Mouse (Mus musculus): ENCODE data around the gene Ccin.
A peak's percentile ranks its signal among the peaks of the same experiment; 100 is the strongest.

Ccin gene

GRCm38 (mm10) chr4:43983181-43983580 is at the start of gene Ccin:
TSS of gene Ccin (plus strand) at chr4:43983483.
- DNase-seq (ENCODE audit: low read depth, low spot score): no peak

- DNase-seq (ENCODE audit: low read depth, low spot score): peak; percentile 34
These were observed 47.1 kb upstream of the Ccin start for GRCm38 (mm10) chr4:43936186-43936585.

- peak; percentile 75 for DNase-seq (ENCODE audit: low read depth, low spot score)
These were observed 46.3 kb upstream of the Ccin start for GRCm38 (mm10) chr4:43936749-43937674.

- no peak for DNase-seq (ENCODE audit: low read depth, low spot score)
These were observed 42.0 kb upstream of the Ccin start for GRCm38 (mm10) chr4:43941315-43941714.

DNA sequence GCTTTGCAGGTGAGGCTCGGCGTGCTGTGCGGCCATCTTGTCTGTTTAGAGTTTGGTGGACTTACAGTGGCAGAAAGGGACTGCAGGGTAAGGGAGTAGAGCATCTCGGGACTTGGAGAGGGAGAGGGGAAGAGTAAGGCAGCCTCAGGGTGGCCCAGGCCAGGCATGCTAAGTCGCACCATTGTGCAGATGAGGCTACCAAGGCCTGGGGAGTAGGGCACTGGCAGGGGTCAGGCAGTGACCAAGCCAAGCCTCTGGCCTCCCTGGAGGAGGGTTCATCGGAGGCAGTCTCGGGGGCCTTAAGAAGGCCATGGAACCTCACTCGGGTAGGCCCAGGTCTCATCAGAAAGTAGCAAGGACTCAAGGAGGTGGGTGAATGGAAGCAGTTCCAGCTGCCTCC is 40.9 kb upstream of the Ccin start:
- no peak for DNase-seq (ENCODE audit: low read depth, low spot score)

GRCm38 (mm10) chr4:43947571-43947970 is 35.7 kb upstream of the Ccin start:
- DNase-seq (ENCODE audit: low read depth, low spot score): no peak

DNA sequence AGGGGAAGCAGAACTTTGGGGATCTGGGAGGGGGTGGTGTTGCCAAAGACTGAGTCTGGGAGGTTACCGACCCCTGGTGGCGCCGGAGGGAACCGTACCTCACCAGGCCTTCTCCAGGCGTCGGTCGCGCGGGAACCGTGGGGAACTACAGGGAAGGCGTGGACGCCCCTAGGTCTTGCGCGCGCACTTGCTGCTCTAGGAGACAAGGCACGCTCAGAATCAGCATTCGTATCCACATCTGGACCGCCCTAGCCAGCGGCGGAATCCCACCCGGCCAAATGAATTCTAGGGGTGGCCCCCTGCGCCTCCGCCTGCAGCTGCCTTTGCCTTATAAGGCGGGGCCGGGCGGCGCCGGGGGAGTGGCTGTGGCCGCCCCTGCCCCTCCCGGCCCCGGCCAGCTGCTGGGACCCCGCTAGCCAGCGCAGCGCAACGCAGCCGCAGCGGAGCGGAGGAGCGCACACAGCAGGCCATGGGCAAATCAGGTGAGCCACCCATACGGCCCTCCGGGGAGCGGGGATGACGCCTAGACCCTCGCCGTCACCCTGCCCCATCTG is 25.9 kb upstream of the Ccin start, which contains the start of gene Glipr2:
Gene Glipr2 (plus strand): TSS at position 110 of the 554 bp plus-strand sequence.
- DNase-seq (ENCODE audit: low read depth, low spot score): peak; percentile 93

GRCm38 (mm10) chr4:43957846-43958461 is 25.3 kb upstream of the Ccin start:
- DNase-seq (ENCODE audit: low read depth, low spot score): peak; percentile 60

DNA sequence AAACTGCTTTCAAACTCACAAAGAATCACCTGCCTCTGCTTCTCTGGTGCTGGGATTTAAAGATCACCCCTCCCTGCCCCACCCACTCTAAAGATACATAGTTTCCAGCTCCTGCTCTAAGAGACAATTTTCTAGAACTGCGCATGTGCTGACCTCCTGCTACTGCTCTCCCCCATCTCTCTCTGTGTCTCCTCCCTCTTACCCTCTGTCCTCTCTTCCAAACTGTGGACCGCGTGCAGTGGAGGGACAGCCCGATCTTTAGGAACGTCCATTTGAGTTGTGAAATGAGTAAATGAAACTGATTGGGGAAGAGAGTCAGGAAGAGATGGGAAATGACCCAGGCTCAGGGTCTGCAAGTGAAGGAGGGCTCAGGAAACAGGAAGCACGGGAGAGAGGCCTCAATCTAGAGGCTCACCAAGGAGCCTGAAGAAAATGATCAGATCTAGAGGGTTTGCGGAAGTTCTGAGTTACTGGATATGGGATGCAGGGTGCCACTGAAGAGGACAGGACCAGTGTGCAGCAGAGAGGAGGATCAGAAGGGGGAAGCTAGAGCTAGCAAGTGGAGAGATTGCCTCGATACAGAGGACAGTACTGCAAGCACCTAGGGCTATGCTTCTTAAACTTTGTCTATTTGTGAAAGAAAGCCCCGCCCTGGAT is 23.6 kb upstream of the Ccin start:
- peak; percentile 71 for DNase-seq (ENCODE audit: low read depth, low spot score)

DNA sequence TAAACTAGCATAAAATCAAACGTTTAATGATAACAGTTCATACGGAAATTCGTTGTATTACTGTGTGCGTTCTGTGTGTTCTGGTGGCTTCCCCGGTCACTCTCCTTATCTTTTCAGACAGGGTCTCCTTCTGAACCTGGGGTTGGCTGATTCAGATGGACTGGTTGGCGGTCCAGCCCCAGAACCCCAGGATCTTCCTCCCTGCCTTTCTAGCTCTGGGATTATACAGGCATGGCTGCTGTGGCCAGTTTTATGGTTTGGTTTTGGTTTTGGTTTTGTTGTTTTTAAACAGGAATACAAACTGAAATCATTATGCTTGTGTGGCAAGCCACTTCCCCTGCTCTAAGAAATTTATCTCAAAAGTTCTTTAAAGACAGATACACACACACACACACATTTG is 23.1 kb upstream of the Ccin start:
- peak; percentile 53 for DNase-seq (ENCODE audit: low read depth, low spot score)

- peak; percentile 53 for DNase-seq (ENCODE audit: low read depth, low spot score)
These were observed 18.9 kb upstream of the Ccin start for GRCm38 (mm10) chr4:43964326-43964833.

- DNase-seq (ENCODE audit: low read depth, low spot score): no peak
These were observed 18.2 kb upstream of the Ccin start for GRCm38 (mm10) chr4:43964951-43965684.

DNA sequence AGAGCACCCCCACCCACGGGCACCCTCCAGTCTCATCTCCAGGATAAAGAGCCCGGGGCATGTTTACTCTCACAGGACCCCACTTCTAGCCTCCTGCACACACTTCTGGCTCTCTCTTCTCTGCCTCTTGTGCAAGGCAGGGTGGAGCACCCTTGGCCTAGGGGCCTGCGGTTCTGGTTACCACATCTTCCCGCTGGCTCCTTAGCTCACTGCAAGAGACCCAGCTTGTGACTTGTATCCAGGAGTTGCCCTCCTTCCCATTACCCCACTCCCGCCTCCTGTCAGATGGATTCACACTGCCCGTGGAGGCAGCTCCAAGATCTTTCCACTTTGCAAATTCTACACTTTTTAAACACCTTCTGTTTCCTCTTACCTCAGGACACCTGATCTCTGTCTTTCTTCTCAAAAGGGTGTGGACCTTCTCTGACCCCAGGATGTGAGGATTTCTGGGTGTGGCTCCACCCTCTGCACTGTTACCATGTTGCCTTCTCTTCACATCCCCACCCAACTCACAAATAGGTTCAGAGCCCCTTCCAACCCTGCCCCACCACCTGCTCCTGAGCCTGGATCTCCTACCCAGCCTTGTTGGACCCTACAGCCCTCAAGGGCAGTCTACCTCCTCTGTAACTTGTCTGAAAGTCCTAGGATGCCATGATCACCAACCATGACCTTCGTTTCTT is 17.3 kb upstream of the Ccin start:
- no peak for DNase-seq (ENCODE audit: low read depth, low spot score)

GRCm38 (mm10) chr4:43968650-43969049 is 14.6 kb upstream of the Ccin start:
- DNase-seq (ENCODE audit: low read depth, low spot score): no peak

DNA sequence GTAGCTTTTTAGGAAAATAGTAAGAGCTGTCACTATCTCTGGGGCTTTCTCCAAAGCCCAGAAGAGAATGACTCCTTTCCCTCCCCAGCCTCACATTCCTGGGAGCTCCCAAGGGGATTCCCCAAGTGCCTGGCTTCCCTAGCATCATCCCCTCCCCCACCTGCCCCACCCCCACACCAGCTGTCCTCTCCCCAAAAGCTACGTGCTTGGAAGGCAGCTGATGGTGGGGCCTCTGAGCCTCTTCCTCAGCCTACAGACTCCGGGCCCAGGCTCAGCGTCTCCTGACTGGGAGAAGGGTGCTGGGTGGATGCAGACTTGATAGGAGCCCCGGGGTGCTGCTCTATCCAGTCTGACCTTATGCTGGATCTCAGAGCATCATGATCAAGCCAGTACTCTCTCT is 13.9 kb upstream of the Ccin start:
- no peak for DNase-seq (ENCODE audit: low read depth, low spot score)

DNA sequence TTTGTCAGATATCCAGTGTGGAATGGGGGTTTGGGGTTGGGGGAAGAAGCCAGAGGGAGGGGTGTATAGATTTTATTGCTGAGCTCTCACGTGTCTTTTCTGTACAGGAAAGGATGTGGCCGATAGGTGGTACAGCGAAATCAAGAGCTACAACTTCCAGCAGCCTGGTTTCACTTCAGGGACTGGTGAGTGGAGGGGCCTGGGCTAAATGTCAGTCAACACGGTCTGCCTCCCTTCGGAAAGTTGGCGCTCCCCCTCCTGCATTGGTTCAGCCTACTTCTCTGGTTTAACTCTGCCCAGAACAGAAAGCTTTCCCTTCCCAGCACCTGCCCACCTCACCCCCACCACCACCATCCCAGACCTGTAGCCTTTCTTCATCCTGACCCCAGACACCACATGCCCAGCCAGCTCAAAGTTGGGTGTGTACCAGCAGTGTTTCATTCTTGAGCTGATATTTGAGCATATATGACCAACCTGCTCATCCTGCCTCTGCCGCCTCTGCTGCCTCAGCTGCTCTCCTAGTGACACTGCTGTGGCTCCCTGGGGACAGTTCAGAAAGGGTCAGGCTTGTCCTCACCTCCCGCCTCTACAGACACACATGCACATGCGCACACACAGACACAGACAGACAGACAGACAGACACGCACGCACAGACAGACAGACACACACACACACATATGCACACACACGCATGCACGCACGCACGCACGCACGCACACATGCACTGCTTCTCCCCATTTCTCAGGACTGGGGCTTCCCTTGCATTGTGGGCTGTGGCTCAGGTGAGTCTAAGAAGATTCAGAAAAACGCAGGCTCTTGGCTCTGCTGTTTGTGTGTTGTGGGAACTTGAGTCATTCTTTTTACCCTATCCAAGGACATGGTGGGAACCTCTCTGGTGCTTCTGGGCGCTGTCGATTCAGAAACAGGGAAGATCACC is 12.6 kb upstream of the Ccin start:
- DNase-seq (ENCODE audit: low read depth, low spot score): peak; percentile 65

DNA sequence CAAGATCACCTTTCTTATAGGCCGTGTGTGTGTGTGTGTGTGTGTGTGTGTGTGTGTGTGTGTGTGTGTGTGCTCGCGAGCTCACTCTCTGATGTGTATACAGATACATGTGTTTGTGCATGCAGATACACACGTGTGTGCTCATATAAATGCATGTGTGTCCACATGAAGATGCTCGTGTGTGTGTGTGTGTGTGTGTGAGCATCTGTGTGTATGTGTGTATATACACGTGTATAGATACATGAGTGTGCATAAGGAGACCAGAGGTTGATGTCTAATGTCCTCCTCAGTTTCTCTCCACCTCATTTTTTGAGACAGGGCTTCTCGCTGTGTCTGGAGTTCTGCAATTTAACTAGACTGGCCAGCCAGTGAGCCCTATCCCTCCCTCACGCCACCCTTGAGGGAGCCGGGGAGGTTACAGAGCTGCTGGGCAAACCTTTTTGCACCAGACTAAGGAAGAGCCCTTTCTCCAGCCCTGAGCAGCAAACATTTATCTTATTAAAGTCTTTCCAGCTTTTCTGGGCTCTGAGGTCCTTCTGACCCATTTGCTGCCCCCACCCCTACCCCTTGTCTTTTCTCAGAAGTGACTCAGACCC is 11.6 kb upstream of the Ccin start:
- DNase-seq (ENCODE audit: low read depth, low spot score): peak; percentile 44

- DNase-seq (ENCODE audit: low read depth, low spot score): peak; percentile 83
These were observed 11.1 kb upstream of the Ccin start for GRCm38 (mm10) chr4:43972137-43972591.

GRCm38 (mm10) chr4:43973526-43973981 is 9.7 kb upstream of the Ccin start:
- peak; percentile 72 for DNase-seq (ENCODE audit: low read depth, low spot score)

Measured in CD4-positive, CD25-positive, alpha-beta regulatory T cell, adult 2 months (primary cell).